Mouse (Mus musculus): ENCODE data around the gene Espn. TPM values are rescaled to one million over a fixed set of nuclear protein-coding genes. Genes with fewer than 3 reads are reported as not detected.

Espn gene
- polyA plus RNA-seq, 1 experiment from 2014 or later: 0.31 TPM

GRCm38 (mm10) chr4:152177537-152178343 lies 25.6 kb upstream of the Espn start, which contains the start of gene Acot7:
Acot7 (plus strand) TSS chr4:152178134.
- peak; percentile 97 for ATAC-seq (ENCODE audit: low FRiP score, low read depth)
- Histone ChIP-seq H3K4me3 (peak within 1 kb of the TSS; percentile 84), H3K27me3 (peaks cover 2% of the 10 kb centered on the region; the same call in 1 of the 2 replicates), H3K27ac (replicated peaks) (peak within 1 kb of the TSS; percentile 90), H3K36me3 (no peaks in the 10 kb centered on the region), H3K4me2 (peak within 1 kb of the TSS; percentile 96), H3K9me3 (no peaks in the 10 kb centered on the region), H3K4me1 (replicated peaks) (peaks cover 28% of the 10 kb centered on the region), H3K9ac (peak within 1 kb of the TSS; percentile 80)
- WGBS: under 1% methylated on average over 91 of the region's 108 CpGs

GRCm38 (mm10) chr4:152177174-152177536 lies 25.0 kb upstream of the Espn start:
- peaks cover 28% of the 10 kb centered on the region for H3K4me1 ChIP-seq (replicated peaks)
- H3K9ac ChIP-seq: peak overlapping the region; percentile 76
- H3K27me3 ChIP-seq: peaks cover 2% of the 10 kb centered on the region; the same call in 1 of the 2 replicates
- no peaks in the 10 kb centered on the region for H3K9me3 ChIP-seq
- H3K4me3 ChIP-seq: peak overlapping the region; percentile 84
- no peaks in the 10 kb centered on the region for H3K36me3 ChIP-seq
- ATAC-seq (ENCODE audit: low FRiP score, low read depth): no peak
- H3K4me2 ChIP-seq: peak overlapping the region; percentile 96
- WGBS: 70% methylated on average over 6 of the region's 6 CpGs
- peak overlapping the region; percentile 90 for H3K27ac ChIP-seq (replicated peaks)

GRCm38 (mm10) chr4:152176638-152177037 lies 24.5 kb upstream of the Espn start:
- Histone ChIP-seq H3K9ac (no peak overlapping the region), H3K27me3 (peaks cover 2% of the 10 kb centered on the region; the same call in 1 of the 2 replicates), H3K9me3 (no peaks in the 10 kb centered on the region), H3K4me3 (no peak overlapping the region), H3K27ac (replicated peaks) (no peak overlapping the region), H3K4me2 (no peak overlapping the region), H3K4me1 (replicated peaks) (peaks cover 28% of the 10 kb centered on the region), H3K36me3 (no peaks in the 10 kb centered on the region)
- no peak for ATAC-seq (ENCODE audit: low FRiP score, low read depth)
- WGBS: 75% methylated on average over 3 of the region's 3 CpGs

- peaks cover 4% of the 10 kb centered on the region; the same call in 1 of the 2 replicates for H3K4me1 ChIP-seq (replicated peaks)
- no peak overlapping the region for H3K4me2 ChIP-seq
- no peak overlapping the region for H3K4me3 ChIP-seq
- 87% methylated on average over 9 of the region's 9 CpGs for WGBS
- H3K9me3 ChIP-seq: no peaks in the 10 kb centered on the region
- H3K27me3 ChIP-seq: peaks cover 12% of the 10 kb centered on the region
- ATAC-seq (ENCODE audit: low FRiP score, low read depth): no peak
- no peaks in the 10 kb centered on the region for H3K36me3 ChIP-seq
- H3K9ac ChIP-seq: no peak overlapping the region
- H3K27ac ChIP-seq (replicated peaks): no peak overlapping the region
Observed at GRCm38 (mm10) chr4:152173956-152174355, 21.8 kb upstream of the Espn start.

GRCm38 (mm10) chr4:152173041-152173440 lies 20.9 kb upstream of the Espn start:
- Histone ChIP-seq H3K4me1 (replicated peaks) (peaks cover 7% of the 10 kb centered on the region; the same call in 1 of the 2 replicates), H3K27ac (replicated peaks) (no peak overlapping the region), H3K36me3 (no peaks in the 10 kb centered on the region), H3K9me3 (no peaks in the 10 kb centered on the region), H3K27me3 (peaks cover 12% of the 10 kb centered on the region), H3K4me3 (no peak overlapping the region), H3K9ac (no peak overlapping the region), H3K4me2 (no peak overlapping the region)
- no peak for ATAC-seq (ENCODE audit: low FRiP score, low read depth)
- 0% methylated on average over 5 of the region's 5 CpGs for WGBS

GRCm38 (mm10) chr4:152171543-152171942 lies 19.4 kb upstream of the Espn start:
- H3K27ac ChIP-seq (replicated peaks): no peak overlapping the region
- H3K4me3 ChIP-seq: no peak overlapping the region
- no peak overlapping the region for H3K9ac ChIP-seq
- no peaks in the 10 kb centered on the region for H3K9me3 ChIP-seq
- 91% methylated on average over 6 of the region's 6 CpGs for WGBS
- H3K4me1 ChIP-seq (replicated peaks): 0 out of 2 replicates have a peak, but pooled peaks cover 4% of the 10 kb centered on the region
- no peak for ATAC-seq (ENCODE audit: low FRiP score, low read depth)
- peaks cover 12% of the 10 kb centered on the region for H3K27me3 ChIP-seq
- no peak overlapping the region for H3K4me2 ChIP-seq
- H3K36me3 ChIP-seq: no peaks in the 10 kb centered on the region

GRCm38 (mm10) chr4:152170286-152170685 lies 18.1 kb upstream of the Espn start:
- no peak overlapping the region for H3K27ac ChIP-seq (replicated peaks)
- H3K4me3 ChIP-seq: no peak overlapping the region
- H3K36me3 ChIP-seq: no peaks in the 10 kb centered on the region
- no peak overlapping the region for H3K9ac ChIP-seq
- ATAC-seq (ENCODE audit: low FRiP score, low read depth): no peak
- H3K9me3 ChIP-seq: no peaks in the 10 kb centered on the region
- H3K4me1 ChIP-seq (replicated peaks): 0 out of 2 replicates have a peak, but pooled peaks cover 4% of the 10 kb centered on the region
- H3K4me2 ChIP-seq: no peak overlapping the region
- 81% methylated on average over 10 of the region's 10 CpGs for WGBS
- peaks cover 10% of the 10 kb centered on the region for H3K27me3 ChIP-seq

GRCm38 (mm10) chr4:152169103-152169502 lies 16.9 kb upstream of the Espn start:
- H3K4me3 ChIP-seq: no peak overlapping the region
- H3K9ac ChIP-seq: no peak overlapping the region
- no peaks in the 10 kb centered on the region for H3K9me3 ChIP-seq
- no peaks in the 10 kb centered on the region for H3K36me3 ChIP-seq
- 0 out of 2 replicates have a peak, but pooled peaks cover 4% of the 10 kb centered on the region for H3K4me1 ChIP-seq (replicated peaks)
- no peak for ATAC-seq (ENCODE audit: low FRiP score, low read depth)
- H3K4me2 ChIP-seq: no peak overlapping the region
- H3K27ac ChIP-seq (replicated peaks): no peak overlapping the region
- H3K27me3 ChIP-seq: peaks cover 13% of the 10 kb centered on the region
- 86% methylated on average over 7 of the region's 7 CpGs for WGBS

- H3K27ac ChIP-seq (replicated peaks): no peak overlapping the region
- 0 out of 2 replicates have a peak, but pooled peaks cover 4% of the 10 kb centered on the region for H3K4me1 ChIP-seq (replicated peaks)
- no peaks in the 10 kb centered on the region for H3K36me3 ChIP-seq
- no peak overlapping the region for H3K4me3 ChIP-seq
- peaks cover 15% of the 10 kb centered on the region; the same call in 1 of the 2 replicates for H3K27me3 ChIP-seq
- no peak overlapping the region for H3K4me2 ChIP-seq
- no peak for ATAC-seq (ENCODE audit: low FRiP score, low read depth)
- no peaks in the 10 kb centered on the region for H3K9me3 ChIP-seq
- 41% methylated on average over 8 of the region's 8 CpGs for WGBS
- no peak overlapping the region for H3K9ac ChIP-seq
Observed at GRCm38 (mm10) chr4:152168052-152168451, 15.9 kb upstream of the Espn start.

- Histone ChIP-seq H3K9me3 (no peaks in the 10 kb centered on the region), H3K4me2 (no peak overlapping the region), H3K27me3 (peaks cover 40% of the 10 kb centered on the region), H3K4me1 (replicated peaks) (0 out of 2 replicates have a peak, but pooled peaks cover 4% of the 10 kb centered on the region), H3K4me3 (no peak overlapping the region), H3K27ac (replicated peaks) (no peak overlapping the region), H3K36me3 (no peaks in the 10 kb centered on the region), H3K9ac (no peak overlapping the region)
- no peak for ATAC-seq (ENCODE audit: low FRiP score, low read depth)
- 25% methylated on average over 22 of the region's 22 CpGs for WGBS
Observed at GRCm38 (mm10) chr4:152165036-152165931, 13.1 kb upstream of the Espn start.

- H3K27me3 ChIP-seq: peaks cover 55% of the 10 kb centered on the region
- no peak overlapping the region for H3K4me2 ChIP-seq
- no peak for ATAC-seq (ENCODE audit: low FRiP score, low read depth)
- no peak overlapping the region for H3K4me3 ChIP-seq
- H3K27ac ChIP-seq (replicated peaks): no peak overlapping the region
- no peaks in the 10 kb centered on the region for H3K9me3 ChIP-seq
- WGBS: 92% methylated on average over 2 of the region's 2 CpGs
- H3K36me3 ChIP-seq: no peaks in the 10 kb centered on the region
- no peak overlapping the region for H3K9ac ChIP-seq
- H3K4me1 ChIP-seq (replicated peaks): peaks cover 16% of the 10 kb centered on the region
Observed at GRCm38 (mm10) chr4:152162748-152163147, 10.6 kb upstream of the Espn start.

GRCm38 (mm10) chr4:152161601-152162000 lies 9.4 kb upstream of the Espn start:
- no peak overlapping the region for H3K4me2 ChIP-seq
- H3K36me3 ChIP-seq: no peaks in the 10 kb centered on the region
- H3K4me3 ChIP-seq: no peak overlapping the region
- H3K4me1 ChIP-seq (replicated peaks): peaks cover 16% of the 10 kb centered on the region
- ATAC-seq (ENCODE audit: low FRiP score, low read depth): no peak
- no peak overlapping the region for H3K9ac ChIP-seq
- WGBS: 76% methylated on average over 6 of the region's 6 CpGs
- H3K9me3 ChIP-seq: no peaks in the 10 kb centered on the region
- peaks cover 65% of the 10 kb centered on the region for H3K27me3 ChIP-seq
- H3K27ac ChIP-seq (replicated peaks): no peak overlapping the region
